Mouse (Mus musculus) CH12.LX (cell line): ENCODE results near the gene Kcmf1.

Source experiments
- CTCF ChIP-seq, 2 experiments: IDR thresholded peaks in 1 of 2; conservative IDR thresholded peaks in 1 of 2; 2 replicates each; pipeline ENCODE4 v1.5.1; 2011 to 2012; ENCODE audit warnings: low read depth in 2 of 2, low read length in 2 of 2, improper control_type of control experiment in 1 of 2, inconsistent platforms in 1 of 2, mild to moderate bottlenecking in 1 of 2, moderate library complexity in 1 of 2
- E2F4 ChIP-seq: IDR thresholded peaks from 2 replicates; pipeline ENCODE4 v1.6.1; 2011; ENCODE audit warnings: low read depth, low read length, improper control_type of control experiment; ENCODE audit not compliant: insufficient replicate concordance
- MAX ChIP-seq: IDR thresholded peaks from 2 replicates; pipeline ENCODE4 v1.6.1; 2011; ENCODE audit warnings: low read length, improper control_type of control experiment
- MXI1 ChIP-seq: IDR thresholded peaks from 2 replicates; pipeline ENCODE4 v1.6.1; 2011; ENCODE audit warnings: mild to moderate bottlenecking, low read depth, low read length, improper control_type of control experiment
- POLR2A ChIP-seq: IDR thresholded peaks from 2 replicates; pipeline ENCODE4 v1.6.1; 2011; ENCODE audit warnings: low read depth, mild to moderate bottlenecking, improper control_type of control experiment, low read length
- UBTF ChIP-seq: IDR thresholded peaks from 2 replicates; pipeline ENCODE4 v1.6.1; 2012; ENCODE audit warnings: low read depth, mild to moderate bottlenecking, inconsistent platforms, low read length, improper control_type of control experiment, moderate library complexity
- ZNF384 ChIP-seq: IDR thresholded peaks from 2 replicates; pipeline ENCODE4 v1.6.1; 2012; ENCODE audit warnings: low read depth, low read length, improper control_type of control experiment, inconsistent platforms

GRCm38 (mm10) chr6:72867746-72868145 lies 32.0 kb downstream of the Kcmf1 start:
- TF ChIP-seq MXI1, result no peak
- no peak for TF ChIP-seq CTCF (conservative IDR thresholded peaks at IDR 0.05 in 1 of 2, IDR thresholded peaks at IDR 0.05 in 1 of 2; ENCODE audit: low read depth in 2 of 2, low read length in 2 of 2)
- TF ChIP-seq POLR2A, result no peak
- no peak for TF ChIP-seq UBTF
- no peak for TF ChIP-seq MAX
- TF ChIP-seq E2F4, result no peak
- no peak for TF ChIP-seq ZNF384
